Mouse (Mus musculus): ENCODE data around the gene Smad6.

Smad6 gene

DNA sequence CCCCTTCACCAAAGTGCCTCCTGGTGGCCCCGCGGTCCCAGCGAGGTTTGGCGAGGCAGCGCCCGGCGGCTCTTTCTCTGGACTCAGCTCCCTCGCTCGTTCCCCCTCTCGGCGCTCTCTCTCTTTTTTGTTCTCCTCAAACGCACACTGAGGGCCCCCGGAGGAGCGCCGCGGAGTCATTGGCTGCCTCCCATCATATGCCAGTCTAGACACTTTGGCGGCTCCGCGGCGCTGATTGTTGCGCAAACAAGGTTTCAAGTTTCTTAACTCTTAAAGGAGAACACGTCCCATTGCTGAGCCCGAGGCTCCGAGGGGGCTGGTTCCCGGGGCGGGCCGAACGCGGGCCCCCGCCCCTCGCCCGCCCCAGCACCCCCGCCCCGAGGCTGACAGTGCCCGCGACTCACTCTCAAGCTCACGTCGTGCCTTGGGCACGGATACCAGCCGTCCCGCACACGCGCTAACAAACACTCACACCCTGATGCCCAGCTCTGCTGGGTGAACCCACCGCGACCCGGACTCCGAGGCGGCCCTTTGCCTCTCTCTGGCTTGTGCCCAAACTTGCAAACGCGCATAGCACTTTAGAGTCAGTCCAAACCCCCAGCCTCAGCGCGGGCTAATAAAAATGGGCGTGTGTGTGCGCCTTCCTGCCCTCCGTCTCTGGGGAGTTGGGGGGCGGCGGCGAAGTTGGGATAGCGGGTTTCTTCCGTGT is at the start of gene Smad6:
Gene Smad6, minus strand, starts transcription at position 207 of the 709 bp plus-strand sequence.
- DNase-seq (ENCODE audit: extremely low read depth, insufficient read length, low spot score) = peak; percentile 98

DNA sequence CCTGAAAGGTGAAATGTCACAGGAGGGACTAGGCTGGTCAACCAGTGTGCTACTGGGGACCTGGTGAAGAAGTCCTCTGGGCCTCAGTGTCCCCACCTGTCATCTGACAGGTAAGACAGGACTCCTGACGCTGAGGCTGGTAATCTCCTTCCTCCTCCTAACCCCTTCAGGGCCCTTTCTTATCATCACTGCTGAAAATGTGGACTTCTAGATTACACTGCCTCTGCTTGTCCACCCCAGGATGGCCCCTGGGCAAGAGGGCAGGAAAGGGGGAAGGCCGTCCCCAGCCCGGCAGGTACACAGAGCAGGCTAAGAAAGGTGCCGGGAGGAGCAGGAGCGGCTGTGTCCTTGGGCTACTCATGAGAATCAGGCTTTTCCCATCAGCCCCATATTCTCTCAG is 48.8 kb upstream of the Smad6 start:
- no peak for DNase-seq (ENCODE audit: extremely low read depth, insufficient read length, low spot score)

DNA sequence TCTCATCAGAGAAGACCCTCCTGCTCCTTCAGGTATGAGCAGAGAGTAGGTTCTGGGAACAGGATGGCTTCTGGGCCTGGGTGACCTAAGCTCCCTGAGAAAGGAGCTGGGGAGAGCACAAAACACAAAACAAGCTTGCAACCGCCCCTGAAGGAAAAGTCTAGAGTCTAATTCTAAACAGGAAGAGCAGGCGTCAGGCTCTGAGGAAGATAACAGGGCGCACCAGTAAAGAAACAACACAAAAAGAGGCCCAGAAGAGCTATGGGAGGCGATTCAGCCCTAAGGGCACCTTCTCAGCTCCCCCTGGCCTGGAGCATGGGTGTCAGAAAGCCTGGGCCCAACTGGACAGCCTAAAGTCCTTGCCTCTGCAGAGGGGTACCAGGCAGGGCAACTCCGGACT is 47.3 kb upstream of the Smad6 start:
- no peak for DNase-seq (ENCODE audit: extremely low read depth, insufficient read length, low spot score)

DNA sequence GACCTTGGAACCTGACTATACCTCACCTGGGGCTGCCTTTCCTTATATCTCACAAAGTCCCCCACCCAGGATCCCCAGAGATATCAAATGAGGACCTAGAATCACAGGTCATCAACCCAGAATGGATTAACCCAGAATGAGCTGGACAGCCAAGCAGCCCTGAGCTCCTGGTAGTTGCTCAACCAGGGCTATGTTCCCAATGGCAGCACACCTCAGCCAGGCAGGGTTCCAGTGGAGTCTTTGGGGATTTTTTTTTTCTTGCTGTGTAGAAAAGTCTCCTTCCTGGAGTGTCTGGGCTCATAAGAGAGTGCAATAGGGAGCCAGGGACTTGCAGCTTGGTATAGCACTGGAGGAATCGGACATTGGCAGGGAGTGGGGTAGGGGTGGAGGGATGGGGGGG is 46.7 kb upstream of the Smad6 start:
- no peak for DNase-seq (ENCODE audit: extremely low read depth, insufficient read length, low spot score)

DNA sequence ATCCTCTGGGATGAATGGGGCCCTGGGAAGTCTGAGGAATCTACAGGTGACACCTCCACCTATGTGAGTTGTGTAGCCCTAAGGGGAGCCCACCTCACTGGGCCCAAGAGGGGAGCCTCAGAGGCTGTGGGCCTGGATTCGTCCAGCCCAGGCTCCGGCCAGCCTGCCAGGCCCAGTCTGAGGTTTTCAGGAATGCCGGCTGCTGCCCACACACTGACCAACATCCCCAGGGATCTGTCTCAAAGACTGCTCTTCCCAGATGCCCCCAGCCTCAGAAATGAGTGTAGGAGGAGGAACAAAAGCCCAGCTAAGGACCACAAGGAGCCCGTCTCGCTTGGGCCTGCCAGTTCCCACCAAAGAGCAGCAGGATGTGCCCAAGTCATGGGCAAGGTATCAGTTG is 45.9 kb upstream of the Smad6 start:
- DNase-seq (ENCODE audit: extremely low read depth, insufficient read length, low spot score) = peak; percentile 73

DNA sequence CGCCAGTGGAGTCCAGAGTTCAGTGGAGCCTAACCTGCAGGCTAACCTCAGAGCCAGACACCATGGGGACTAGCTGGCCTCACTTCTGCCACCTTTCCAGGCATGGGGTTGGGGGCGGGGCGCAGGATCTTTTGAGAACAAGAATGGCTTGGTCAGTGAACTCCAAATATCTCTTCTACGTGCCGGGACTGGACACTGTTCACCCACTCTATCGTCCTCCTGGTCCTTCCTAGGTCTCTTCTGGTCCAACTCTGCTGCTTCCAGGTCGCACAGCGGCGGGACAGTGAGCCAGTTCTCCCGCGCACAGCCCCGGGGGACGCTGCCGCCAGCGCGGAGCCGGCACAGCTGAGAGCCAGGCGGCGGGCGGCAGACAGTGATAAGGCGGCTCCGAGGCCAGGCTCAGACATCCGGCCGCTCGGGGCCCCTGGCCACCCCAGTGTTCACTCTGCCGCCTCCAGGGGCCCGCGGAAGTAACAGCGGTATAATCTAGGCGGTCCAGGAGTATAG is 38.2 kb upstream of the Smad6 start:
- DNase-seq (ENCODE audit: extremely low read depth, insufficient read length, low spot score) = no peak

DNA sequence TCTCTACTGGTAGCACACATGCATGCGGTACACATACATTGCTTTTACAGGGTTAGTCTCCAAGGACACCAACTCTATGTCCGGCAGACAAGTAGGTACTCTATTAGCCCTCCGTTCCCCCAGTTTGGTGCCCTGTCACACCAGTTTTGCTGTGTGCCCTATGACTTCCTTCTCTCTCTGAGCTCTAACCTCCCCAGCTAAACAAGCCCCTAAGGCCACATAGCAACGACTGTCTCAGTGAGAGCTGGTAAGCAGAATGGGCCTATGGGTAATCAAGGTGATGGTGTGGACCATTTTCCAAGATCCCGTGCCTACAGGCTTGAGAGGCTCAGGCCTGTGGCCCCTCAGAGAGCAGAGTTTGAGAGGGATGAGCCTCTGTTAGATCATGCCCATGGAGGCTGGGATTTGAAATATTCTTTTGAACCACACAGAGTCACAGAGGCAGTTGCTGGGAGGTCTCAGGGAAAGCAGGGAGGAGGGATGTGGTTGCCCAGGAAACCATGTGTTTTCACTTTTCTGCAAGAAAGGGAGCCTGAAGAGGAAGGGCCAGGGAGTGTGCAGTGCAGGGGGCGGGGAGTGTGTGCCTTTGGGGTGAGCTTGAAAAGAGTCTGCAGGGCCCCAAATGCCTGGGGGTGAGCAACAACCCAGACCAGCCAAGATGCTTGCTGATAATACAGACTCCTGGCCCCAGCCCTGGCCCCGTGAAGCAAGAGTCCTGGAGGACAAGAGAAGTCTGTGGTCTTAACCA is 36.2 kb upstream of the Smad6 start:
- DNase-seq (ENCODE audit: extremely low read depth, insufficient read length, low spot score) = no peak

DNA sequence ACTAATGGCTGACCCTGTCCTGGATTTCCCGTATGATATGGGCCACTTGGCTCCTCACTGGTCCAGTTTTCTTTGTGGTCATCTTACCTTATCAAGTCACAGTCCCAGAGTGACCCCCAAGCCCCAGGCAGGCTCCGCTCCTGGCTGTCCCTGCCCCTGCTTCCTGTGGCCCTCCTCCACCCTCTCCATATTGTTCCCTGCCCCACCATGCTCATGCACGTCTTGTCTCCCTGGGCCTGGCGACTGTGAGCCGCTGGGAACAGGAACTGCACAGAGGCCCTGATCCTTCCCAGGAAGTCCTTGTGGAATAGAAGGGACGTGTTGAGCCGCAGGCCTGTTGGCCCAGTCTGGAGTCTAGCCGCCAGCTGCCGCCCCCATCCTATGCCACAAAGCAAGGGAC is 33.3 kb upstream of the Smad6 start:
- no peak for DNase-seq (ENCODE audit: extremely low read depth, insufficient read length, low spot score)

DNA sequence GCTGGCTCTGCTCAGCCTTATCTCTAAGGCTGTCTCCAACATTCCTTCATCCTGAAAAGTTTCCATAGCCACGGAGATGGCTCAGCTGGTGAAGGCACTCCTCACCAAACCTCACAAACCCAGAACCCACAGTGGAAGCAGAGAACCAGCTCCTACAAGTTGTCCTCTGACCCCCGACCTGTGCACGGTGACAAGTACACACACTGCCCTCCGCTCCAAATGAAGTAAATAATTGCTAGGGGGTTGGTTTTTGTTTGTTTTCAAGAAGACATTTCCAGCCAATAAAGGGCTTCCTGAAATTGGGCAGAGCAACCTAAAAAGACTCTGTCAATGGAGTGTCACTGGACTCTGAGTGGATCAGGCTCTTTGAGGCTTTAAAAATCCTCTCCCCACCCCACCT is 31.9 kb upstream of the Smad6 start:
- no peak for DNase-seq (ENCODE audit: extremely low read depth, insufficient read length, low spot score)

DNA sequence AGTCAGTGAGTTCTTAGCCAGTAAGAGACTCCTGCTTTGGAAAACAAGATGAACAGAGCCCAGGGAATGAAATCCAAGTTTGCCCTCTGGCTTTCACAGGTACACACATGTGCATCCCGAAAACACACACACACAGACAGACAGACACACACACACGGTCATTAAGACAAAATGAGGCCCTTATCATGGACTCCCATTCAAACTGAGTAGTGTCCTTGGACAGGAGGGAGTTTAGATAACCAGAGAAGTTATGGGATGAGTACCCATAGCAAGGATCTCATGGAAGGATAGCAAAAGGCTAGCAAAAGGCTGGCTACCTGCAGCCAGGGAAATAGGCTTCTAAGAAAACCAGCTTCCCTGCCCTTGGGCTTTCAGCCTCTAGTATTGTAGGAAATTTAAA is 29.4 kb upstream of the Smad6 start:
- DNase-seq (ENCODE audit: extremely low read depth, insufficient read length, low spot score) = no peak

DNA sequence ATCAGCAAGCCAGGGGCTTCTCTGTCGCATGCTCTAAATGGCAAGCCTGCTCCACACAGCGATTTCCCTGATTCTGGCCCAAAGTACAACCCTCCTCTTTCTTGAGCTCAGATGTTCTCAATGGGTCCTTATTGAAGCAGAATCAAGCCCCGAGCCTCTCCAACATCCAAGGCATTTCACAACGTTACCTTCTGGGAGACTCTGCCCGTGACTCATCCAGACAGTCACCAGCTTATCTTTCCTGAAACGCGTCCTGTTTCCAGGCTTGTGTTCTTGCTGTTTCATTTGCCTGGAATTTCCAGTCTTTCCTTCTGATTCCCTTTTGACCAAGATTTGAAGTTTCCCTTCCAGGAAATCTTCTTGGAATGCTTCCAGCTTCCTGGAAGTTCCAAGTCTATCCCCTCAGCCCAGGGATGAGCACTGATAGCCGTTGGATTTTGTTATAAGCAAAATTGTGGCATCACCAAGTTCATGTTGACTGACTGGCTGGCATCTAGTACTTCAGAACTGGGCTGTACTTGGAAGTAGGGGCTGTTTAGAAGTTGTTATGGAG is 28.7 kb upstream of the Smad6 start:
- DNase-seq (ENCODE audit: extremely low read depth, insufficient read length, low spot score) = peak; percentile 30

DNA sequence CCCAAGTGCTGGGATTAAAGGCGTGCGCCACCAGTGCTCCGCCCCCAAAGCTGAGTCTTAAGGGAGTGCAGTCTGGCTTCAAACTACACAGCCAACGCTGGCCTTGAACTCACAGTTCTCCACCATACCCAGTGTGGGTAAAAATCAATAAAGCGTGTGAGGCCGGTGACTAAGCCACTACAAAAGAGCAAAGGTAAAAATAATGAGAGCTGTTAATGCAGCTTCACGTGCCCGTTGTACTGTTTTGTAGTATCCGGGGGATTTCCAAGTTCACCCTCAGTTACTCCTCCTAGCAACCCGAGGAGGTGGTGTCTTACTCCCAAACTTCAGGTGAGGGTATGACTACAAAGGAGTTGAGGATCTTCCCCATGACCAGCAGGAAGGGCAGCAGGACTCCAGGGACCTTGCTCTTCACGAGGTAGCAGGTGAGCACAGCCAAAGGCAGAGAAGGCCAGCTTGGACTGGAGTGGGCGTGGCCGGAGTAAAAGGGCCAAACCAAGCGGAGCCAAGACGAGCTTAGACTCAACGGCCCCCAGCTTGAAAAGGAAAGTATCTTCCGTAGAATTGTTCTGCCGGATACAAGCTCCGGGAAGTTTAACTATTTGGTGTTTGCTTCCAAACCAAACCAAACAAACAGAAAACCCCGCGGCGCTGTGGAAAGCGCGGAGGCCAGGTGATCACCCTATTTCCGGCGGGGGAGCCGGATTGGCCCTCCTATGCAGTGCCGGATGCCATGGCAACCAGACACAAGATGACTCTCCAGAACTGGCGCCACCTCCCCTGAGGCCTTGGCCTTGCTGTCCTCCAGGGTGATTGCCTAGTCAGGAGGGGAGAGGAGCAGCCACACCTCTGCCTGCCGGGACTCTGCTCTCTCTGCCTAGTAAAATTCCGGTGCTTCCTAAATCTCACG is 27.9 kb upstream of the Smad6 start:
- peak; percentile 84 for DNase-seq (ENCODE audit: extremely low read depth, insufficient read length, low spot score)

DNA sequence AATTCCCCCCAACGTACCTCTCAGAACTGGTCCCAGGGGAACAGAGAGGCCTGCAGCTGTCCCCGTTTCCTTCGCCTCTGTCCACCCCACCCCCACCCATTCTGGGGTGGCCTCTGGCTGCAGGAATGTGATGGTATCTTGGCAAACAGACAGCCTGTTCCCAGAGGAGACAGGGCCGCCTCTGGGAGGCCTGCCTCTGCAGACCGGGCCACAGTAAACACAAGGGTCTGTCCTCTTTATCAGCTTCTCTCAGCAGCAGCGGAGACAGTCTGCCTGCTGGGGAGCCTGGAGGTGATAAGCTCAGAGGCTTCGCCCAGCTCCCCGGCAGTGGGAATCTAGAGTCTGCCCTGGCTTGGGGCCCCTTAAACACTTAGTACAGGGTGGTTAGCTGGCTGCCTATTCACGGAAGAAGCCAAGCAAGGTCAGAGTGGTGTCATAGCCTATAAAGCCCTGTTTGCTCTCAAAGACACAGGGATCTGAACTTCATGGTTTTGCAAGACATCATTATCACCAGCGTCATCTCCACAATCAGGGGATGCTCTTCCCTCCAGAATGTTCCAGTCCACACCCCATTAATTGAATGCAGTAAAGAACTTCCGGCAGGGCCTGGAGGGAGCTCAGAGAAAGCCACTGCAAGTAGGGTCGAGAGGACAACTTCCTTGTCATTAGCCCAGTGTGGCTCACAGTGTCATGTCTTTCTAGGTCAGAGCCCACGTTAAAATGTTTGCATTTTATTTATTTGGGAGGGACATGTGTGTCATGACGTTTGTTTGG is 23.4 kb upstream of the Smad6 start:
- peak; percentile 66 for DNase-seq (ENCODE audit: extremely low read depth, insufficient read length, low spot score)

DNA sequence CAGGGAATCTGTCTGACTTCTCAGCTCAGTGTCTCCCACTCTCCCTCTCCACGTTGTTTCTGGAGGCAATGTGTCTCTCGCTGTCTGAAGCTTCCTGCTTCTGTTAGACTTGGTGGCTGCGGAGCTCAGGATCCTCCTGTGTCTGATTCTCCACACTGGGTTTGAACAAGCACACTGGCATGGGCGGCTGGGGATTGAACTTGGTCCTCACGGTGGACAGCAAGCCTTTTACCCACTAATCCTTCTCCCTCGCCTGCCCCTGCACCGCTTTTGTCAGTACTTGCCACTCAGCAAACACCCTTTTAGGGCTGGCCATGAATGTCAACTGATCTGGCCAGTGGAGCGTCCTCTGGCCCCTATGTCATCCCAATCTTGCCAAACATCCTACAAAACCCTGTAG is 22.5 kb upstream of the Smad6 start:
- DNase-seq (ENCODE audit: extremely low read depth, insufficient read length, low spot score) = no peak

DNA sequence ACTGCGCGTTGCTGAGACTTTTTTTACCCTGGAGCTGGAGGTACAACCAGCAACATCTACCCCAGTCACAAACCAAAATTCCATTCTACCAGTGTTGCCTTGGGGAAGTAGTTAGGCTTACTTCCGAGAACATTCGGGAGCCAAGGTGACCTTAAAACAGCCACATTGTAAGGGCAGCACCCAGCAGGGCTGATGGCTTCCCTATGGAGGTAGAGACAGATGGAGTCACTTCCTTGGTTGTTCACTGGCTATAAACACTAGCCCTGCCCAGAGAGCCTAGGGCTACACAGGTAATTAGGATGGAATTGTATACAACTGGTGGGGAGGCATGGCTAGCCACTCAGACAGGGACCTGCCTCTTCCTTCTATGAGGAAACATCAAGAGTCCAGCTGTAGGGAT is 21.1 kb upstream of the Smad6 start:
- no peak for DNase-seq (ENCODE audit: extremely low read depth, insufficient read length, low spot score)

DNA sequence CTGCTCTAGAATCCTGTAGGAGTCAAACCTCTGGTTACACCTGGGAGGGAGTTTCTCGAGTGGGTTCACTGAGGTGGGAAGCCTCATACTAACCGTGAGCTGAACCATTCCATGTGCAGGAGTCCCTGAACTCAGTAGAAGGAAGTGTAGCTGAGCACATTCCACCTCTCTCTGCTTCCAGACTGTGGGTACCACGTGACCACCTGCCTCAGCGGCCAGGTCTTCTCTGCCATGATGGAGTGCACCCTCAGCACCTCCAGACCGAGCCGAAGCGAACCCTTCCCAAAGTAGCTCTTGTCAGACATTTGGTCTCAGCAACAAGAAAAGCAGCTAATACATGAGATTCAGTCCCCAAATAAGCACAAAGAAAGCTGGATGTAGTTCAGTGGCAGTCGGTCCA is 20.4 kb upstream of the Smad6 start:
- no peak for DNase-seq (ENCODE audit: extremely low read depth, insufficient read length, low spot score)

DNA sequence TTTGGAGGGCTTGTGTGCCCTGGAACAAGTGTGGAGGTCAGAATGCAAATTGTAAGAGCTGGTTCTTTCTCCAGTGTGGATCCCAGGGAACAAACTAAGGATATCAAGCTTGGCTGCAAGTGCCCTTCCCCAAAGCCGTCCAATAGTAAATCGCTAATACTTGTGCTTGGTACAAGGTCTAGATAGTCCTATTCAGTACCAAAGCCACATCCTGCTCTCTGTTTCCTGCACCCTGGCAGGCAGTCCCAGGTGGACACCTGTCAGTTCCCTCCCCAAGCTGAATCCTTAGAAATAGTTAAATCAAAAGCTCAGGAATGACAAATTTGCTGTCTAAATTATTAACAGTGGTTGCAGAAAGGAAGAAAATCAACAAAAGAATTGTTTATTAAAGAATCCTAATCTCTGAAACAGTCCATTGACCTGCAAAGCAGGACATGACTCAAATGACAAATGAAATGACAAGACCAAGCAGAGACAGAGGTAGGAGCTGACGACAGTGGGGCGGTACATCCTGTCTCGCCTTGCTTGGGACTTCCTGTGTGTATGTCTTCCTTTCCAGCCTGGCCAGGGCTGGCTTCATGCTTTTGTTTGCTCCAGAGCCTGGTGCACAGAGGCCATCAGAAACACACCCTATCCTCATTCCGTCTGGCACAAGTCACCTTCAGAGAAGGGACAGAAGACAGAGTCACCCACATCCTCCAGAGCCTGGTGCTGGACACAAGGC is 8.2 kb upstream of the Smad6 start:
- DNase-seq (ENCODE audit: extremely low read depth, insufficient read length, low spot score) = no peak

DNA sequence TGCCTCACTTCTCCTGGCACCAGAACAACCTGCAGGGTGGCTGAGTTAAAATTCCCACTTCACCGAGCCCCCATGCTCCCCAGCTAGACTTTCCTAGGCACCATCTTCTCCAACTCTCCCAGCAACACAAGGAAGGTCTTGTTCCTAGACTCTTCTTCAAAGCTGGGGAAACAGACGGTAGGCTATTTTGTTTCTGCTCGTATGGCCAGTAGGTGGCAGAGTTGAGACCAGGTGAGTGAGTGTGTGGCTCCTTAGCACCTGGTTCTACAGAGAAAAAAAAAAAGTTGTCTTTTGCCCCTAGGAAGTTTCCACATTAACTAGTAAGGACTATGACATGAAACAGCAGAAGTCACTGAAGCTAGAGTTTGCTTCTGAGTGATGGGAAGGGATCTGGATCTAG is 3.7 kb upstream of the Smad6 start:
- DNase-seq (ENCODE audit: extremely low read depth, insufficient read length, low spot score) = no peak

DNA sequence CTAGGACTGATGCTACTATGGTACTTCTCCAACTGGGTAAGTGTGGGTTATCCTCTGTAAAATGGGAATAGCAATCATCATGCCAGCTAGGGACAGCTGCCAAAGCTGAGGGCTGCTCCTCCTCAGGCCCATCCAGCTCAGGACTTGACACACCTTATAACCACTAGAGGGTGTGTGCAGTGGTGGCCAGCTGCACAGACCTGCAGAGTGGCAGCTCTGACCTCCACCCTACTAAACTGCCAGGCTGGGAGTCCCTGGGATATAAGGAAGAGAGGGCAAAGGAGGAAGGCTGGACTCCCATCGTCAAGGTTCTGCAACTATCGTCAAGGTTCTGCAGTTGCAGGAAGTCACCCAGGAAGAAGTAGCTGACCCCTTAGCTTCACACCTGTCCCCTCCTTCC is 3.1 kb upstream of the Smad6 start:
- no peak for DNase-seq (ENCODE audit: extremely low read depth, insufficient read length, low spot score)
